Mouse (Mus musculus) testis, postnatal 14 days (tissue): ENCODE measurements at regions not wholly inside any gene's neighbourhood (a gene's known extent, or its start where the extent isn't known, plus 50 kb on each side); places are given as distances from the start of the nearest gene placed in this dataset.

Experiments used
- DNase-seq: peaks from one replicate; pipeline ENCODE4 v3.0.0; 2021; ENCODE audit warnings: low spot score

- DNase-seq, result no peak
These were observed 635.1 kb upstream of the Adgrl2 start for GRCm38 (mm10) chr3:149625497-149625896.

DNA sequence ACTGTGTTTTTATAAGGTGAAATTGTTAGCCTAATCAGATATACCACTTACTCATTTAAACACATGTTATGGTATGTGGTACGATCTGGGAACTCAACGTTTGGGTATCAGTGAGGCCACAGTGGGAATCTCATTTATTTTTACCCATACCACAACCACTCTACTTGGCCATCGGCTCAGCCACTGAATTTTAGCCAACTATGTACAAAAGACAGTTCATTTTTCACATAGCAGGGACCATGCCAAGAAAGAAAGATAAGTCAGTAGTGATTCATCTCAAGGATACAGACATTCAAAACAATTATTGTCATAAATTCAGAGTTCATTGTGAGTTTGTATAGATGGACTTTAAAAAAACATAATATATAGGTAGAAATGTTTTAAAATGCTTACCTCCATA lies 634.7 kb upstream of the Adgrl2 start:
- no peak for DNase-seq

GRCm38 (mm10) chr3:149623851-149624532 lies 633.6 kb upstream of the Adgrl2 start:
- no peak for DNase-seq

DNA sequence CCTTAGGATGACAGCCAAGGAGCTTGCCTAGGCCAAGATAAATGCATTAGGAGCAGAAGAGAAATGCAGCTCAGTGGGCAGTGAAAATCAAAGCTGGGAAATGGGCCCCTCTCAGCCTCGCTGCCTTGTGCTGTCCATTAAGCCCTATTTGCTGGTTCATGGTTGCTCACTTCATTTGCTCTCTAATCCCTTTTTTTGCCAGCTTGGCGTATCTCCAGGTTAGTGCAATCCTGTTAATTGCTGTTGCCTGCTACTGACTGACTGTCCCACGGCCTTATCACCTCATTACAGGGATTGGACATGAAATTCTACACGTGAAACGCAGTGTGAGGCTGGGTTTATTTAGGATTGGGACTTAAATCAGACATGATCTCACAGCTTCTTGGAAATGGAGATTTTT lies 613.5 kb upstream of the Adgrl2 start:
- DNase-seq, result no peak

- DNase-seq, result no peak
These were observed 610.9 kb upstream of the Adgrl2 start for GRCm38 (mm10) chr3:149601276-149601675.

GRCm38 (mm10) chr3:149594470-149594869 lies 604.1 kb upstream of the Adgrl2 start:
- no peak for DNase-seq

DNA sequence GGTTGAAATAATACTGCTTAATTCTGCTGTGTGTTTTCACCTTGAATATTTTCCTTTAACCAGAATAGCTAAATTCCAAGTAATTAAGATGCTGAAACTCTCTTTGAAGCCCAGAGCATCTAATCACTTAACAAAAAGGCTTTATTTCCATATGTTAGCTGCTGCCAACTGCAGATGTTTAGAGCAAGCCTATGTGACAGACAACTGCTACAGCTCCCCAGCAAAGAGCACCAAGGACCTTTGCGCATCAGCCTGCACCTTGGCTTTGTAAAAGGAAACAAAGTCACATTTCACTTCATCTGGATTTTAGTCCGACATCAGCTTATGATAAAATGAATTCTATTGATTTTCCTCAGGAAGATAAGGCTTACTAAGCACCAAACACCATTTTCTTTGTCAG lies 595.4 kb upstream of the Adgrl2 start:
- DNase-seq, result no peak

DNA sequence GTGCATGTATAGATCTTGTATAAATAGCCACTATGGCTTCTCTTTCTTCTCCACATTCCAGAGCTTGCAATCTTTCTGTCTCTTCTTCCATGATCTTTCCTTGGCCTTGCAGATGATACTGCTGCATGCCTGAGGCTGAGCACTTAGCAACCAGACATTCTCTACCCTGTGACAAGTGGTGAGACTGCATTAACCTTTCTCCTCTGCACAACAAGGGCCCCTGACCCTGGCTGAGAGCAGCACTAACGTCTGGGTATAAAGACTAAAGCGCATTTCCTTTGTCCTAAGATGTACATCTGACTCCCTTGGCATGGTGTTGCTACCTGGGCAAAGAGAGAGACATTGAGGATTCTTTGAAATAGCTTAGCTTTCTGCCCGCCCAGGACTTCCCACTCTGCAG lies 590.8 kb upstream of the Adgrl2 start:
- DNase-seq, result no peak

- no peak for DNase-seq
These were observed 585.3 kb upstream of the Adgrl2 start for GRCm38 (mm10) chr3:149575678-149576077.

DNA sequence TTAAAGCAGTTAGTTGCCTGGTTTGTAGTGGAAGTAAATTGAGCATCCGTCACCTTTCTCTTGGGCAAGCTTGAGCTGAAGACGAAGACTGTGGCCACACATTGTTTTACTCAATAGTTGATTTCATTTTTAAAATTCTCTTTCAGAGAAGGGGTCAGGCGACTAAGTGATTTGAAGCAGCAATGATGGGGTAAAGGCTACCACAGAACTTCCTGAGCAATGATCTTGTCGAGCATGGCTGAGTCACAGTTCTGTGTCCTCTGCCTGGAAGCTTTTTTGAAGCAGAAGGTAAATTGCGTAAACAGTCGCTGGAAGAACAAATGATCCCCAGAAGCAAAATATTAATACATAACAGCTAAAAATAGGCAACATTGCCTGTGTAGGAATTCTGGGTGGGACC lies 576.5 kb upstream of the Adgrl2 start:
- DNase-seq, result no peak

DNA sequence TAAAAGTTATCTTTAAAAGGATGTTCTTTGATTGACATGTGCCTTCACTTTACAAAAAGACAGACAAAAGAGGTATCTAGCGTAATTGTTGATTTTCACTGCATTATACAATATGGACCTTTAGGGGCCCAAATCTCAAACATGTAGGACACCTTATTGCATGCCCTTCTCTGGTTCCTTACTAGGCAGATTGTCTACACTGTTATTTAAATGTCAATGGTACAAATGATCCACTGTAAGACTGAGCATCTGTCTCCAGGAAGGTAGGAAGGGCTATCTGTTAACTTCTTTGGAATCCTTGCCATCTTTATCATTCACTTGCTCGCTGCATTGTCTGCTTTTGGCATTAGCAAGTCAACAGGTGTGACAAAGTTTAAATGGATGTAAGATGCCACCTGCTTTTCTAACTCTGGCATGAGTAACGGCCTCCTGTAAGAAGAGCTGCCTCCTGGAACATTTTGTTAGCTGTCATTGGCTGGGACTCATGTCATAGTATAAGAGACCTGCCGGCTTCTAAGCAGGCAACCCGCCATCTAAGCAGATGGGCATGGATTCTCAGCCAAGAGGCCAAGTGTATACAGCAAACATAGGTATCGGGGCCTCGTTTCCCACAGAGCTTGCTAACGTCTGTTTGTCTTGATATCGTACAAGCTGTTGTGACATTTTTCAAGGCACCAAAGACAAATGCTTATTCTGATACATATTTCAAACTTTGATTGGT lies 560.0 kb upstream of the Adgrl2 start:
- no peak for DNase-seq

- DNase-seq, result peak; percentile 12
These were observed 556.7 kb upstream of the Adgrl2 start for GRCm38 (mm10) chr3:149547045-149547444.

DNA sequence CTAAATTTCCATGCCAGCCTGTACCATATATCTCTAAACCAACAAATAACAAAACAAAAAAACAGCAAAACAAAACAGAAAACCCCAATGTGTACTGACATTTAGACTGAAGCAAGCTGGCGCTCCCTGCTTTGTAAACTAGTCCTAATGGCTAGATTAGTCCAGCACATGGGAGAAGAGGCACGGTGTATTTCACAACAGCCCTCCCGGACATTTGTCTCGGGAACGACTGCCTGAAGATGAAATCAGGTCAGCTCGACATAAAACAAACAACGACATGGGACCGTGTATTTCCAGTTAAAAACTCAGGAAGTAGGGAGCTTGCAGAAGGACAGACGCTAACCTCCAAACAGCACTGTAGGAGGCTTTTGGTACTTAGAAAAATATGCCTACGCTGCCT lies 555.9 kb upstream of the Adgrl2 start:
- DNase-seq, result no peak

GRCm38 (mm10) chr3:149534183-149534582 lies 543.8 kb upstream of the Adgrl2 start:
- DNase-seq, result no peak

GRCm38 (mm10) chr3:149530026-149530607 lies 539.8 kb upstream of the Adgrl2 start:
- no peak for DNase-seq

DNA sequence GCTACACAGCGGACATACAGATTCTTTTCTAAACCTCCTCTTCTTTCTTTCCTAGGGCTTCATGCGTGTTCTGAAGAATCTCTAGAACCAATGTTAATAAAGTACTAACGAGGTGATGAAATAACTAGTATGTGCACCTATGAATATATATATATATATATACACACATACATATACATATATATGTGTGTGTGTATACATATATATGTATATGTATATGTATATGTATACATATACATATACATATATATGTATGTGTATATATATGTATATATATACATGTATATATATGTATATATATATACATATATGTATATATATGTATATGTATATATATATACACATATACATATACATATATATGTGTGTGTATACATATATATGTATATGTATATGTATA lies 536.2 kb upstream of the Adgrl2 start:
- no peak for DNase-seq

GRCm38 (mm10) chr3:149519575-149519929 lies 529.2 kb upstream of the Adgrl2 start:
- no peak for DNase-seq

DNA sequence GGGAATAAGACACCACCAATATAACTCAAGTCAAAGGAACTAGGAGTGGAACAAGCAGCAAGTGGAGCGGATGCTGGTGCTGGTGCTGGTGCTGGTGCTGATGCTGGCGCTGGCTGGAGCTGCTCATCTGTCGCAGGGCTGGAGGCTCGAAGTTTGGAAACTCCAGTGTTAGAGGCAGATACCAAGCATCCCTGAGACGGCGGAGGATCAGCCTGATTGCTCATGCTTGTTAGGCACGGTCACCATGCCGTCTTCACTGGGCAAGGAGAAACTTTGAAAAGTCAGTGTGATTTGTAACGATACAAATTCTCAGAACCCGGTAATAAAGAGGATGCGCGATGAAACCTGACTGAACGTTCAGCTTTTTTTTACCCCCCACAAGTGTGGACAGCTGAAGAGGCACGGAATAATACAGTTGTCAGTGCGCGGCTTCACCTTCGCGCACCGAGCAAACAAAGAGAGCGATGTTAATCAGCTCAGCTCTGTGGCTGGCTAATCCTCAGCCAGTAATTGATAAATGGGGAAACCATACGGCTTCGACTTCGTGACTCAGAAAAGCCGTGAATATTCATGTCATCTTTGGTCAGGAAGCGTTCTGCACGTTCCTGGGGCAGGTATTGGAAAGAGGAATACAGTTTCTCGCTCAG lies 528.7 kb upstream of the Adgrl2 start:
- DNase-seq, result no peak

DNA sequence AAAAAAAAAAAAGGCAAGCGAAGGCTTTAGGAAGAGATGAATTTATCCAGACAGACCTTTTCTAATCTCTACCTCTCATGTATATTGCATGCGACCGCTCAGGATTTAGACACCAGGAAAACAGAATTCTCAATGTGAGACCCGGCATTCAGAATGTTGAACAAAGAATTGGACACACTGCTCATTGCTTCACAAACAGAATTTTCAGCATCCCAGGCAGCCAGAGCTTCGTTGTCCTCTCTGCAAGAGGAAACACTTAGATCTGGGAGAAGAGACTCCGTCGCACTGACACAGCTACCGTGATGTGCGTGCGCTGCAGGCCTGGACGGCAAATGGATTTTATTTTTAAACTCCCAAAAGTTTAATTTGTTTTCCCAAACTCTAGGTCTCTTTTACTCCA lies 527.2 kb upstream of the Adgrl2 start:
- no peak for DNase-seq

- no peak for DNase-seq
These were observed 518.8 kb upstream of the Adgrl2 start for GRCm38 (mm10) chr3:149509178-149509577.

- DNase-seq, result no peak
These were observed 518.3 kb upstream of the Adgrl2 start for GRCm38 (mm10) chr3:149508671-149509070.

DNA sequence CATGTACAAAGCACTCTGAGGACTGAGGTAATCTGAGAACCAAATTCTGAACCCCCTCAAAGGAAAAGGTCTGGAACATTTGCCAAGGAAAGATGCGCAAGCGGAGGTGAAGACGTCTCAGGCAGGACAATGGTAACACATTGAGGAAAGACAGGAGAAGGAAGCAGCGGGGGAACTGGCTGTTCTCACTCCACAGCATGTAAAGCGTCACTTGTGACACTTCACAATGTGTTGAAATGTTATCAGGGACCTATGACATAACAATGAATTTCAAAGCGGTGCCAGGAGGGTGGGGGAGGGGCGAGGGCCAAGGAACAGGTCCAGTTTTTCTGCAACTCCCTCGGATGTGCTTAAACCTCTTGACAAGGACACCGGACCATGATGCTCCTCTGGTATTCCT lies 515.3 kb upstream of the Adgrl2 start:
- DNase-seq, result no peak

GRCm38 (mm10) chr3:149503992-149504391 lies 513.6 kb upstream of the Adgrl2 start:
- no peak for DNase-seq
